Mouse (Mus musculus) ovary, postnatal 10 days (tissue): ENCODE data around the gene Prr3.
"Not testable (repeated sequence)": the region's sequence is repeated elsewhere in the genome, so short reads cannot be mapped to it uniquely, and the experiment has no call there.

Source experiments
- DNase-seq: peaks from one replicate; pipeline ENCODE4 v3.0.0; 2022; ENCODE audit warnings: low spot score

Prr3 gene

GRCm38 (mm10) chr17:35998545-35999305, 18.7 kb upstream of the Prr3 start:
- DNase-seq = no peak

- no peak for DNase-seq
Measured at GRCm38 (mm10) chr17:35997713-35998510, 17.9 kb upstream of the Prr3 start.

- peak; percentile 95 for DNase-seq
Measured at GRCm38 (mm10) chr17:35996949-35997348, 16.9 kb upstream of the Prr3 start.

GRCm38 (mm10) chr17:35994879-35995240, 14.8 kb upstream of the Prr3 start:
- no peak for DNase-seq

GRCm38 (mm10) chr17:35994175-35994878, 14.3 kb upstream of the Prr3 start:
- peak; percentile 34 for DNase-seq

GRCm38 (mm10) chr17:35993675-35994074, 13.6 kb upstream of the Prr3 start:
- peak; percentile 59 for DNase-seq

- no peak for DNase-seq
Measured at GRCm38 (mm10) chr17:35991781-35992180, 11.7 kb upstream of the Prr3 start.

GRCm38 (mm10) chr17:35981776-35982175, 1.7 kb upstream of the Prr3 start:
- no peak for DNase-seq

GRCm38 (mm10) chr17:35980363-35980754, 323 bp upstream of the Prr3 start:
- DNase-seq = peak; percentile 35

- DNase-seq = no peak
Measured at GRCm38 (mm10) chr17:35978811-35979400, 1.1 kb downstream of the Prr3 start.

GRCm38 (mm10) chr17:35972131-35972530, 7.9 kb downstream of the Prr3 start:
- DNase-seq = no peak

GRCm38 (mm10) chr17:35969418-35970389, 10.3 kb downstream of the Prr3 start, which contains the start of gene Abcf1:
Abcf1 (minus strand) TSS chr17:35969761.
- DNase-seq = peak; percentile 93

- no peak for DNase-seq
Measured at GRCm38 (mm10) chr17:35967621-35968020, 12.4 kb downstream of the Prr3 start.

- DNase-seq = no peak
Measured at GRCm38 (mm10) chr17:35963279-35963678, 16.8 kb downstream of the Prr3 start.

- DNase-seq = no peak
Measured at GRCm38 (mm10) chr17:35958533-35959223, 21.4 kb downstream of the Prr3 start.

- DNase-seq = no peak
Measured at GRCm38 (mm10) chr17:35954665-35955064, 25.4 kb downstream of the Prr3 start.

GRCm38 (mm10) chr17:35952559-35952958, 27.5 kb downstream of the Prr3 start:
- not testable (repeated sequence) for DNase-seq

GRCm38 (mm10) chr17:35950946-35951345, 29.1 kb downstream of the Prr3 start:
- not testable (repeated sequence) for DNase-seq

GRCm38 (mm10) chr17:35939941-35940340, 40.1 kb downstream of the Prr3 start:
- no peak for DNase-seq

- DNase-seq = no peak
Measured at GRCm38 (mm10) chr17:35939108-35939507, 40.9 kb downstream of the Prr3 start.
